Mouse (Mus musculus) CH12.LX (cell line): Measurements from ENCODE around the gene Itln1. TPM values are rescaled to one million over a fixed set of nuclear protein-coding genes. Genes with fewer than 3 reads are reported as not detected.

Source experiments
- DNase-seq: peaks from one replicate; pipeline ENCODE4 v3.0.0-alpha.2; 2013; ENCODE audit errors: extremely low read depth
- H3K27ac ChIP-seq: 2 replicates; pipeline ENCODE4 v1.5.1; 2012; ENCODE audit warnings: low read depth, mild to moderate bottlenecking, control low read depth, moderate library complexity; ENCODE audit not compliant: insufficient read depth
- H3K27me3 ChIP-seq: replicated peaks from 2 replicates; pipeline ENCODE3; 2012; ENCODE audit warnings: inconsistent platforms
- H3K36me3 ChIP-seq, 2 experiments: replicated peaks in 1 of 2; 2 replicates each; pipeline versions ENCODE3 to v1.6.1; 2012; ENCODE audit warnings: inconsistent platforms in 1 of 2, low read length in 1 of 2, mild to moderate bottlenecking in 1 of 2, mixed read lengths in 1 of 2, moderate library complexity in 1 of 2; ENCODE audit not compliant: control insufficient read depth in 1 of 2, insufficient read depth in 1 of 2
- H3K4me1 ChIP-seq, 2 experiments: 2 replicates each; pipeline ENCODE4 v1.6.1; 2012; ENCODE audit warnings: inconsistent platforms in 1 of 2, moderate library complexity in 1 of 2; ENCODE audit not compliant: insufficient read depth in 2 of 2, control insufficient read depth in 1 of 2
- H3K4me2 ChIP-seq: 2 replicates; pipeline ENCODE4 v1.6.1; 2012; ENCODE audit warnings: low read depth, mild to moderate bottlenecking, control low read depth; ENCODE audit not compliant: poor library complexity, insufficient read depth, severe bottlenecking
- H3K4me3 ChIP-seq, 3 experiments: fragments of 150-350 bp in 1 of 3; sonication (generic) in 1 of 3; replicated peaks in 1 of 3; 2 replicates each; pipeline versions ENCODE3 to v1.5.1; 2011 to 2012; ENCODE audit warnings: low read depth in 2 of 3, low read length in 2 of 3, mild to moderate bottlenecking in 2 of 3, moderate library complexity in 2 of 3, control low read depth in 1 of 3, improper control_type of control experiment in 1 of 3, inconsistent platforms in 1 of 3, mixed read lengths in 1 of 3; ENCODE audit not compliant: poor library complexity in 1 of 3
- H3K79me2 ChIP-seq: replicated peaks from 2 replicates; pipeline ENCODE4 v1.6.1; 2012; ENCODE audit warnings: mild to moderate bottlenecking, moderate library complexity; ENCODE audit not compliant: control insufficient read depth, poor library complexity, insufficient read depth, severe bottlenecking; ENCODE audit errors: extremely low read depth
- H3K9ac ChIP-seq: 2 replicates; pipeline ENCODE4 v1.6.1; 2012; ENCODE audit warnings: low read depth, mild to moderate bottlenecking, control low read depth, moderate library complexity; ENCODE audit not compliant: insufficient read depth
- H3K9me3 ChIP-seq: replicated peaks from 2 replicates; pipeline ENCODE3; 2012; ENCODE audit warnings: low read length, inconsistent platforms, mixed read lengths
- BHLHE40 ChIP-seq: IDR thresholded peaks from 2 replicates; pipeline ENCODE4 v1.6.1; 2011; ENCODE audit warnings: mild to moderate bottlenecking, low read depth, low read length, improper control_type of control experiment
- CHD1 ChIP-seq: IDR thresholded peaks from 2 replicates; pipeline ENCODE4 v1.6.1; 2012; ENCODE audit warnings: low read depth, low read length, improper control_type of control experiment, inconsistent platforms
- CHD2 ChIP-seq: IDR thresholded peaks from 2 replicates; pipeline ENCODE4 v1.6.1; 2011; ENCODE audit warnings: low read length, improper control_type of control experiment
- CTCF ChIP-seq, 2 experiments: IDR thresholded peaks in 1 of 2; conservative IDR thresholded peaks in 1 of 2; 2 replicates each; pipeline ENCODE4 v1.5.1; 2011 to 2012; ENCODE audit warnings: low read depth in 2 of 2, low read length in 2 of 2, improper control_type of control experiment in 1 of 2, inconsistent platforms in 1 of 2, mild to moderate bottlenecking in 1 of 2, moderate library complexity in 1 of 2
- E2F4 ChIP-seq: IDR thresholded peaks from 2 replicates; pipeline ENCODE4 v1.6.1; 2011; ENCODE audit warnings: low read depth, low read length, improper control_type of control experiment; ENCODE audit not compliant: insufficient replicate concordance
- ELF1 ChIP-seq: IDR thresholded peaks from 2 replicates; pipeline ENCODE4 v1.6.1; 2014; ENCODE audit warnings: low read depth, mild to moderate bottlenecking, inconsistent platforms, low read length, improper control_type of control experiment
- EP300 ChIP-seq: IDR thresholded peaks from 2 replicates; pipeline ENCODE4 v1.6.1; 2011; ENCODE audit warnings: low read length, improper control_type of control experiment
- ETS1 ChIP-seq: conservative IDR thresholded peaks from 2 replicates; pipeline ENCODE4 v1.6.1; 2012; ENCODE audit warnings: low read depth, mild to moderate bottlenecking, inconsistent platforms, low read length, improper control_type of control experiment, moderate library complexity
- GABPA ChIP-seq: IDR thresholded peaks from 2 replicates; pipeline ENCODE4 v1.6.1; 2012; ENCODE audit warnings: low read depth, low read length, improper control_type of control experiment, inconsistent platforms; ENCODE audit not compliant: insufficient replicate concordance
- HCFC1 ChIP-seq: IDR thresholded peaks from 2 replicates; pipeline ENCODE4 v1.6.1; 2012; ENCODE audit warnings: low read depth, mild to moderate bottlenecking, inconsistent platforms, low read length, improper control_type of control experiment
- IRF4 ChIP-seq: IDR thresholded peaks from 2 replicates; pipeline ENCODE4 v1.6.1; 2014; ENCODE audit warnings: low read depth, mild to moderate bottlenecking, inconsistent platforms, low read length, improper control_type of control experiment
- JUN ChIP-seq: IDR thresholded peaks from 2 replicates; pipeline ENCODE4 v1.6.1; 2011; ENCODE audit warnings: low read depth, mild to moderate bottlenecking, low read length, improper control_type of control experiment, moderate library complexity; ENCODE audit not compliant: insufficient read depth
- JUND ChIP-seq: conservative IDR thresholded peaks from 2 replicates; pipeline ENCODE4 v1.6.1; 2011; ENCODE audit warnings: low read depth, low read length, improper control_type of control experiment
- KAT2A ChIP-seq: IDR thresholded peaks from 2 replicates; pipeline ENCODE4 v1.6.1; 2012; ENCODE audit warnings: low read length, improper control_type of control experiment, inconsistent platforms; ENCODE audit not compliant: insufficient replicate concordance
- MAFK ChIP-seq: IDR thresholded peaks from 2 replicates; pipeline ENCODE4 v1.6.1; 2011; ENCODE audit warnings: low read length, improper control_type of control experiment; ENCODE audit not compliant: insufficient replicate concordance
- MAX ChIP-seq: IDR thresholded peaks from 2 replicates; pipeline ENCODE4 v1.6.1; 2011; ENCODE audit warnings: low read length, improper control_type of control experiment
- MAZ ChIP-seq: IDR thresholded peaks from 2 replicates; pipeline ENCODE4 v1.6.1; 2012; ENCODE audit warnings: low read depth, mild to moderate bottlenecking, inconsistent platforms, low read length, improper control_type of control experiment, moderate library complexity
- MEF2A ChIP-seq: IDR thresholded peaks from 2 replicates; pipeline ENCODE4 v1.6.1; 2014; ENCODE audit warnings: low read depth, mild to moderate bottlenecking, inconsistent platforms, low read length, improper control_type of control experiment, borderline replicate concordance
- MXI1 ChIP-seq: IDR thresholded peaks from 2 replicates; pipeline ENCODE4 v1.6.1; 2011; ENCODE audit warnings: mild to moderate bottlenecking, low read depth, low read length, improper control_type of control experiment
- MYC ChIP-seq: IDR thresholded peaks from 2 replicates; pipeline ENCODE4 v1.6.1; 2011; ENCODE audit warnings: low read depth, mild to moderate bottlenecking, improper control_type of control experiment, low read length
- NELFE ChIP-seq: IDR thresholded peaks from 2 replicates; pipeline ENCODE4 v1.6.1; 2011; ENCODE audit warnings: low read depth, low read length, improper control_type of control experiment
- NRF1 ChIP-seq: IDR thresholded peaks from 2 replicates; pipeline ENCODE4 v1.6.1; 2014; ENCODE audit warnings: low read depth, mild to moderate bottlenecking, inconsistent platforms, low read length, improper control_type of control experiment, moderate library complexity
- PAX5 ChIP-seq: IDR thresholded peaks from 2 replicates; pipeline ENCODE4 v1.6.1; 2012; ENCODE audit warnings: low read length, inconsistent platforms, mixed read lengths
- POLR2A ChIP-seq: IDR thresholded peaks from 2 replicates; pipeline ENCODE4 v1.6.1; 2011; ENCODE audit warnings: low read depth, mild to moderate bottlenecking, improper control_type of control experiment, low read length
- POLR2AphosphoS2 ChIP-seq: IDR thresholded peaks from 2 replicates; pipeline ENCODE4 v1.6.1; 2011; ENCODE audit warnings: low read depth, low read length, improper control_type of control experiment
- RAD21 ChIP-seq: IDR thresholded peaks from 2 replicates; pipeline ENCODE4 v1.6.1; 2011; ENCODE audit warnings: low read depth, mild to moderate bottlenecking, low read length, improper control_type of control experiment, moderate library complexity
- RCOR1 ChIP-seq: conservative IDR thresholded peaks from 2 replicates; pipeline ENCODE4 v1.6.1; 2012; ENCODE audit warnings: low read depth, mild to moderate bottlenecking, inconsistent platforms, low read length, improper control_type of control experiment
- SIN3A ChIP-seq: IDR thresholded peaks from 2 replicates; pipeline ENCODE4 v1.6.1; 2012; ENCODE audit warnings: low read length, improper control_type of control experiment, inconsistent platforms
- SMC3 ChIP-seq: IDR thresholded peaks from 2 replicates; pipeline ENCODE4 v1.6.1; 2011; ENCODE audit warnings: low read depth, low read length, improper control_type of control experiment
- TBP ChIP-seq: conservative IDR thresholded peaks from 2 replicates; pipeline ENCODE4 v1.6.1; 2011; ENCODE audit warnings: low read depth, low read length, improper control_type of control experiment
- TCF12 ChIP-seq: IDR thresholded peaks from 2 replicates; pipeline ENCODE4 v1.6.1; 2014; ENCODE audit warnings: low read depth, mild to moderate bottlenecking, inconsistent platforms, low read length, improper control_type of control experiment
- UBTF ChIP-seq: IDR thresholded peaks from 2 replicates; pipeline ENCODE4 v1.6.1; 2012; ENCODE audit warnings: low read depth, mild to moderate bottlenecking, inconsistent platforms, low read length, improper control_type of control experiment, moderate library complexity
- USF1 ChIP-seq: IDR thresholded peaks from 2 replicates; pipeline ENCODE4 v1.6.1; 2014; ENCODE audit warnings: low read depth, mild to moderate bottlenecking, inconsistent platforms, low read length, improper control_type of control experiment
- USF2 ChIP-seq: conservative IDR thresholded peaks from 2 replicates; pipeline ENCODE4 v1.6.1; 2011; ENCODE audit warnings: low read depth, low read length, improper control_type of control experiment
- ZC3H11A ChIP-seq: IDR thresholded peaks from 2 replicates; pipeline ENCODE4 v1.6.1; 2012; ENCODE audit warnings: low read depth, mild to moderate bottlenecking, inconsistent platforms, low read length, improper control_type of control experiment
- ZKSCAN1 ChIP-seq: IDR thresholded peaks from 2 replicates; pipeline ENCODE4 v1.6.1; 2012; ENCODE audit warnings: low read depth, inconsistent platforms, low read length, improper control_type of control experiment, borderline replicate concordance
- ZMIZ1 ChIP-seq: IDR thresholded peaks from 2 replicates; pipeline ENCODE4 v1.6.1; 2012; ENCODE audit warnings: low read depth, mild to moderate bottlenecking, inconsistent platforms, low read length, improper control_type of control experiment
- ZNF384 ChIP-seq: IDR thresholded peaks from 2 replicates; pipeline ENCODE4 v1.6.1; 2012; ENCODE audit warnings: low read depth, low read length, improper control_type of control experiment, inconsistent platforms
- dilution Hi-C: fragments of 300-500 bp; cut with MboI; formaldehyde crosslinking; loops from 2 replicates; pipeline ENCODE4 v1.14.3; 2020; ENCODE audit warnings: low sequenced_read_pairs; ENCODE audit not compliant: extremely low pct_unique_long_range_greater_than_20kb, extremely low pct_ligation_motif_present
- in situ Hi-C: fragments of 300-500 bp; cut with MboI; formaldehyde crosslinking; loops from 3 replicates; pipeline ENCODE4 v1.14.3; 2019; ENCODE audit warnings: low sequenced_read_pairs, low pct_ligation_motif_present, low pct_unique_long_range_greater_than_20kb, mixed read lengths
- polyA plus RNA-seq: library from polyadenylated mRNA; unstranded; fragments of >175 nt; gene quantifications from 2 replicates; pipeline ENCODE4 v1.2.1, GENCODE M21; 2012; ENCODE audit warnings: low read depth; ENCODE audit not compliant: insufficient read length
- total RNA-seq, 2 experiments: library from RNA; depleted of rRNA; stranded (reverse); fragments of 300-350 nt in 1 of 2; fragments of >200 nt in 1 of 2; gene quantifications; 2 replicates each; pipeline ENCODE4 v1.2.3; 2012 to 2014

Gene Itln1
- total and polyA plus RNA-seq, 3 experiments, result not detected

- peak overlapping the region; percentile 59 for H3K9ac ChIP-seq
These were observed 31.4 kb downstream of the Itln1 start for GRCm38 (mm10) chr1:171503592-171504291.

GRCm38 (mm10) chr1:171503250-171503591, 31.9 kb downstream of the Itln1 start, which contains the start of gene Alyref2:
Gene Alyref2, plus strand, starts transcription at chr1:171503478.
- peaks cover 0 to 28% of the 10 kb centered on the region in 2 experiments; a peak in 2 of 4 replicates for H3K4me1 ChIP-seq
- H3K27me3 ChIP-seq, result no peaks in the 10 kb centered on the region
- H3K4me3 ChIP-seq, result peak within 1 kb of the TSS; percentile 67 to 78 (median 72)
- peak within 1 kb of the TSS; percentile 19 for H3K4me2 ChIP-seq
- DNase-seq, result peak; percentile 97
- in situ Hi-C loops, result loop anchor here (5.0 kb wide), 1 partner anchor 64 kb away; no protein-coding TSS in a partner anchor
- H3K9ac ChIP-seq, result peak within 1 kb of the TSS; percentile 59
- dilution Hi-C loops, result no loop called here
- 0 out of 2 replicates have a peak, but pooled peaks cover 3% of the 10 kb centered on the region for H3K79me2 ChIP-seq
- peaks cover 0 to 2% of the 10 kb centered on the region in 2 experiments for H3K36me3 ChIP-seq
- H3K9me3 ChIP-seq, result peaks cover 8% of the 10 kb centered on the region
- H3K27ac ChIP-seq, result peak within 1 kb of the TSS; percentile 82
- TF ChIP-seq KAT2A (0 out of 2 replicates have a peak, but pooled peaks have one; percentile 22), RAD21 (peak; percentile 64), MAX (peak; percentile 96), MEF2A (peak; percentile 62; the same call in 1 of the 2 replicates), USF2 (peak; percentile 45; the same call in 1 of the 2 replicates), POLR2A (no peak), BHLHE40 (peak; percentile 73), IRF4 (peak; percentile 28; the same call in 1 of the 2 replicates), CTCF (conservative IDR thresholded peaks at IDR 0.05 in 1 of 2, IDR thresholded peaks at IDR 0.05 in 1 of 2; ENCODE audit: low read depth in 2 of 2, low read length in 2 of 2) (peak; percentile 36 to 93), ELF1 (peak; percentile 99), MXI1 (no peak), USF1 (peak; percentile 54), JUND (0 out of 2 replicates have a peak, but pooled peaks have one; percentile 26), E2F4 (0 out of 2 replicates have a peak, but pooled peaks have one; percentile 5), JUN (0 out of 2 replicates have a peak, but pooled peaks have one; percentile 7)

More at GRCm38 (mm10) chr1:171503592-171504291, 31.4 kb downstream of the Itln1 start:
- Histone ChIP-seq H3K79me2 (0 out of 2 replicates have a peak, but pooled peaks cover 3% of the 10 kb centered on the region), H3K27ac (peak overlapping the region; percentile 82), H3K27me3 (no peaks in the 10 kb centered on the region)
- TF ChIP-seq MXI1 (peak; percentile 79), ZNF384 (peak; percentile 32; the same call in 1 of the 2 replicates), UBTF (peak; percentile 91), EP300 (no peak), JUND (no peak), MAFK (no peak), MAZ (no peak), POLR2A (no peak; the same call in 1 of the 2 replicates), MYC (no peak), PAX5 (no peak), BHLHE40 (peak; percentile 48; the same call in 1 of the 2 replicates), CHD2 (peak; percentile 50; the same call in 1 of the 2 replicates), E2F4 (no peak), GABPA (no peak), ZMIZ1 (no peak), JUN (no peak), TCF12 (0 out of 2 replicates have a peak, but pooled peaks have one; percentile 12), SMC3 (no peak), POLR2AphosphoS2 (no peak), ZC3H11A (no peak), USF2 (no peak), IRF4 (no peak), CTCF (conservative IDR thresholded peaks at IDR 0.05 in 1 of 2, IDR thresholded peaks at IDR 0.05 in 1 of 2; ENCODE audit: low read depth in 2 of 2, low read length in 2 of 2) (no peak), SIN3A (peak; percentile 70), TBP (no peak), RCOR1 (no peak), HCFC1 (no peak), KAT2A (no peak), MAX (no peak; the same call in 1 of the 2 replicates), NELFE (peak; percentile 63), ETS1 (no peak), CHD1 (no peak), RAD21 (no peak), MEF2A (0 out of 2 replicates have a peak, but pooled peaks have one; percentile 15), USF1 (no peak), NRF1 (no peak), ELF1 (no peak), ZKSCAN1 (no peak)
- TF ChIP-seq, all 38 proteins: peak for 9
- peaks cover 8% of the 10 kb centered on the region for H3K9me3 ChIP-seq
- peaks cover 0 to 28% of the 10 kb centered on the region in 2 experiments; a peak in 2 of 4 replicates for H3K4me1 ChIP-seq
- H3K4me2 ChIP-seq, result peak overlapping the region; percentile 11
- peak overlapping the region; percentile 67 to 78 (median 72) for H3K4me3 ChIP-seq
- in situ Hi-C loops, result loop anchor here (5.0 kb wide), 1 partner anchor 64 kb away; no protein-coding TSS in a partner anchor
- DNase-seq, result peak; percentile 74
- H3K36me3 ChIP-seq, result peaks cover 0 to 2% of the 10 kb centered on the region in 2 experiments
- dilution Hi-C loops, result no loop called here
